Mouse (Mus musculus) gastrocnemius, adult 2 months (tissue): Measurements from ENCODE around the gene Cym. TPM values are rescaled to one million over a fixed set of nuclear protein-coding genes. Genes with fewer than 3 reads are reported as not detected.
A peak's percentile ranks its signal among the peaks of the same experiment; 100 is the strongest.

ENCODE experiments used
- DNase-seq: peaks from one replicate; pipeline ENCODE4 v3.0.0; 2022
- H3K27ac ChIP-seq: fragments of 200-600 bp; 2 replicates; pipeline ENCODE4 v1.8.1; 2022; ENCODE audit warnings: mild to moderate bottlenecking
- H3K4me3 ChIP-seq: fragments of 200-600 bp; 2 replicates; pipeline ENCODE4 v1.8.1; 2022; ENCODE audit warnings: mild to moderate bottlenecking, moderate library complexity
- CTCF ChIP-seq: fragments of 200-600 bp; IDR thresholded peaks from 2 replicates; pipeline ENCODE4 v1.8.1; 2022; ENCODE audit warnings: antibody characterized with exemption, mild to moderate bottlenecking, moderate library complexity
- intact Hi-C: fragments of 180-260 bp; cut with DNase I; formaldehyde crosslinking; loops from one replicate; pipeline ENCODE4 v1.15.1; 2025
- total RNA-seq, 2 experiments: library from RNA; stranded (reverse); gene quantifications; 2 replicates each; pipeline ENCODE4 v1.2.3; 2021

Cym gene
- total RNA-seq, 2 experiments from 2014 or later = not detected

DNA sequence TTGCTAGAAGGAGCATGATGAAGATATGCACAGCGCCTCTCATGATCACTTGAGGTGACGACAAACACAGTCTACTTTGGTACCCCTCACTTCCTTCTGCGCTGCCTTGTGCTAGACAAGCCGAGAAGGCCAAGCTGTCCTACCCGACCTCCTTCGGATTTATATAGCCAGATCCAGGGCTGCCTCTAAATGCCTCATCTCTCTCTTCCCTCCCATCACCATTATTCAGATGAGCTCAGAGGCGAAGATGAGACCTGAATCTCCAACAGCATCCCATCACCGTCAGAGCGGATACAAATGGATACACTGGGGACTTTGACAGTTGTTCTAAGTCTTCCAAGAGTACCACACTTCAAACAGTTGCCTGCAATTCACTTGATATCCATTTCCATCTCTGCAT is 18.1 kb upstream of the Cym start, which contains the start of gene Prok1:
Gene Prok1, minus strand, starts transcription at position 101 of the 400 bp plus-strand sequence.
- DNase-seq = no peak
- intact Hi-C loops = no loop called here
- Histone ChIP-seq H3K4me3 (no peak within 1 kb of the TSS), H3K27ac (no peak within 1 kb of the TSS)
- TF ChIP-seq CTCF = no peak

DNA sequence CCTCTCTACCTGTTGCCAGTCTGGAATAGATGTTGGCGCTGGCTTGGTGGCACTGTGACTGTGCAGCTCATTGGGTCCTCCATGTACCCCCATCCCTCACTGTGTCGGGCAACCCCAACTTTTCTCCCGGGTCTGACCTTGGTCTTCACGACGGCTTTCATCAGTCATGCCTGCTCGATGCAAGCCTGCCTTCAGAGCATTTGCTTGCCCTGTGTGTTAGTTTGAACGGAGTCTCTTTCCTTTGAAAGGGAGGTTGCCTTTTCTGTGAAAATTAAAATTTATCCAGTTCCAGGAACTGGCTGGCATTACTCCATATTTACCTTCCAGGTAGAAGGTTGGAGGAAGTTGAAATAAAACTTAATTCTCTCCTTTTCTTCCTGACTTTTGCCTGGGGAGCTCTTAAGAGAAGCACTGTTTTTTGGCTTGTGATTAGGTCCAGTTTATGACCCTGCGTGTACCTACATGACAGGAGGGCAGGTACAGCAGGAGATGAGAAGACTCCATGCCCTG is 17.0 kb upstream of the Cym start:
- no peak overlapping the region for H3K27ac ChIP-seq
- no peak for DNase-seq
- intact Hi-C loops = no loop called here
- no peak overlapping the region for H3K4me3 ChIP-seq
- TF ChIP-seq CTCF = no peak

DNA sequence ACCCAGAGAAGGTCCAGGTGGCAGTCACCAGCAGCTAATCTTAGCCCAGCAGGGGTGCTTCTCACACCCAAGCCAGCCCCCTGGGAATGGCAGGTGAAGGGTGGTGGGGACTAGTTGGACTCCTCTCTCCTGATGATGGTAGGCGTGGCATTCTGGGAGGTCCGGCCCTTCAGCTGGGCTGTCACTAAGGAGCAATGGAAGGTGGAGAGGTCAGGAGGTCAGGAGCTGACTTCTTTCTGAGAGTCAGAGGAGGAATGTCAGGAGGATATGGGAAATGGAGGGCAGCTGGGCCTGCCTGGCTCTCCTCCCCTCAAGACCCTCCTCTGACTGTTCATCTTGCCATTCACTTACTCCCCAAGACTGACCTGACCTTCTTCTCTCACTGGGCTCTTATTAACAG is 16.5 kb upstream of the Cym start:
- no peak overlapping the region for H3K27ac ChIP-seq
- no peak for DNase-seq
- intact Hi-C loops = no loop called here

DNA sequence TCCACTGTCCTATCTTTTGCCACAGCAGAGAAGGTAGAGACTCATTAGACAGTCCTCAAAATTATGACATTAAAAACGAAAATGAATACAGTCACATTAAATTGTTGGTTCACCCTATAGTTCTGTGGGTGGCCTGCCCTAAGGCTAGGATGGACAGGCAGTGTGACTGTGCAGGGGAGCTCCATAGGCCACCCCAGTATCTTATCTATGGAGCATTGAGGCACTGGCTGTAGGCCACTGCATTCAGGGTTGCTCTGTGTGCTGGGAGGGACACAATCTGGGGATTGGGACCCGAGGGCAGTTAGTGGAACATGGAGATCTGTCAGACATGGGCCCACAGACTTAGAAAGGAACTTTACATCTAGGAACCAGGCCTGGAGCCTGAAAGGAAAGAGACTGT is 12.4 kb upstream of the Cym start:
- intact Hi-C loops = loop anchor here (1.0 to 5.0 kb wide), 3 partner anchors 40 to 233 kb away; no protein-coding TSS in a partner anchor
- peak overlapping the region; percentile 65 for H3K27ac ChIP-seq

More for the DNA sequence above, 16.5 kb upstream of the Cym start:
- H3K4me3 ChIP-seq = no peak overlapping the region
- no peak for TF ChIP-seq CTCF

DNA sequence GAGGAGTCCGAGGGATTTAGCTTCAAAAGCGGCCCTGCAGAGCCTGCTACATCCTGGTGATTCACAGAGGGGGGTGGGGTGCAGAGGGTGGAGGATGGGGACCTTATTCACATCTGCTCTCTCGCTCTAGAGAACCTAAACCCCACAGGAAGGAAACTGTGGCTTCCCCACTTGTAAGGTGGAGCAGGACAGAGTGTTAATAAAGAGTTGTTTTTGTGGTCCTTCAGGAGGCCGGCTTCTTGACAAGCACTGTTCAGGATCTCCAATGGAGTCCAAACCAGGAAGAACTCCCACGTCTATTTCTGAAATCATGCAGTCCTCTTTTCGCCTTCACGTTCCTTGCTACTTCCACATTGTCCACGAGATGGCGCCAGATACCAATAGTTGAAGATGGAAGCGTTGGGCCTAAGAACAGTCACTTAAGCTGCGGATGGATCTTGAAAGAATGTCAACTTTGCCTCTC is 11.8 kb upstream of the Cym start:
- Histone ChIP-seq H3K4me3 (no peak overlapping the region), H3K27ac (peak overlapping the region; percentile 65)
- intact Hi-C loops = loop anchor here (1.0 to 5.0 kb wide), 3 partner anchors 41 to 233 kb away; no protein-coding TSS in a partner anchor
- TF ChIP-seq CTCF = peak; percentile 92
- peak; percentile 80 for DNase-seq

More for the DNA sequence above, 12.4 kb upstream of the Cym start:
- H3K4me3 ChIP-seq = no peak overlapping the region
- DNase-seq = no peak
- no peak for TF ChIP-seq CTCF

DNA sequence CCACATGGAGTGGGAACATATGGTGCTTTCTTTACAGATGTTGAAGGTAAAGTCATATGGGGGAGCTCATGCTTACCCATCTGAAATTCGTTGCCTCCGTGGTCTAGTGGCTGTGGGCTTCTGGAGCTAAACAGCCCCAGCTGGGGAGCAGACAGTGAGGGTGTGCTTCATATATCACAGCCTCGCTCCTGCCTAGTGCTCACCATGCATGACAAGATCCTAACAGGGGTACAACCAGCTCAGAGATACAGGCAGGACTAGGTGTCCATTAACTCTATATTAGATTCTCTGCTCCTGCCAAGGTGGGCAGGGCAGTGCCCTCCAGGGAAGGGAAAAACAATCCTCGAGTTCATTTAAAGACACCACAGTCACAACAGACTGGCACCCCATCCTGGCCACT is 9.7 kb upstream of the Cym start:
- intact Hi-C loops = loop anchor here (5.0 kb wide), 1 partner anchor 141 kb away; no protein-coding TSS in a partner anchor
- Histone ChIP-seq H3K27ac (peak overlapping the region; percentile 9; the same call in 1 of the 2 replicates), H3K4me3 (no peak overlapping the region)
- no peak for DNase-seq
- no peak for TF ChIP-seq CTCF

DNA sequence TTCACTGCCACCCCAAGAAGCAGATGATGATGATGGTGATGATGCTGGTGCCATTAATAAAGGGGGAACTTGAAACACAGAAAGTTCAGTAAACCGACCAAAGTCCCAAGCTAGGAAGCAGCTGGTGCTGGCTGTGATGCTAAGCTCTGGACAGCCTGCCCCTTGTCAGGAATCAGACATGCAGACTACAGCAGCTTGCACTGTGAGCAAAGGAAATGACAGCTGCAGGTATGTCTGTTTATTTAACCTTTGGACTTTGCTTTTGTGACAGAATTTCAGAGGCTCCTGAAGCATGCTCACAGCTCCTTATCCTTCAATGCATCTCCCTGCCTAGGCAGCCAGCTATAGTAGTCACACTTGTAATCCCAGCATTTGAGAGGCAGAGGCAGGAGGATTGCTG is 9.0 kb upstream of the Cym start, which contains the start of gene A630076J17Rik:
Gene A630076J17Rik, plus strand, starts transcription at position 88 of the 400 bp plus-strand sequence.
- no peak for TF ChIP-seq CTCF
- intact Hi-C loops = loop anchor here (5.0 kb wide), 1 partner anchor 142 kb away; no protein-coding TSS in a partner anchor
- Histone ChIP-seq H3K4me3 (no peak within 1 kb of the TSS), H3K27ac (peak within 1 kb of the TSS; percentile 55)
- DNase-seq = no peak

DNA sequence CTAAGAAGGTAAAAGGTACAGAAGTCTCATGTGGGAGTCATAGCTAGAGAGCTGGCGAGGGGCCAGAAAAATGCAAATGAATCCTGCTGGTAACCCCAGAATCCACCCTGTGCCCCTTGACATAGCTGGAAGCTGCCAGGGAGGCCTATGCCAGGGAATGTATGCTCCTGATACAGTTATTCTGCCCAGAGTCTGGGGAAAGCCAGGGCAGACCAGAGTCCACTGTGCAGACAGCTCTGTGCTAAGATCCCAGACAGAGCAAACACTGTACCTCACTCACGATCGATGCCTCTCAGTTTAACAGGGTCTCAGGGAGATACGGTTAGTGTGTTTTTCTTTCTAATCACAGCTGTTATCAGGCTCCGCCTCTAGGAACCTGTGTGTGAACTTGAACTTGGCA is 8.3 kb upstream of the Cym start:
- no peak overlapping the region for H3K4me3 ChIP-seq
- no peak for TF ChIP-seq CTCF
- intact Hi-C loops = loop anchor here (5.0 kb wide), 1 partner anchor 142 kb away; no protein-coding TSS in a partner anchor
- H3K27ac ChIP-seq = peak overlapping the region; percentile 55
- DNase-seq = no peak

DNA sequence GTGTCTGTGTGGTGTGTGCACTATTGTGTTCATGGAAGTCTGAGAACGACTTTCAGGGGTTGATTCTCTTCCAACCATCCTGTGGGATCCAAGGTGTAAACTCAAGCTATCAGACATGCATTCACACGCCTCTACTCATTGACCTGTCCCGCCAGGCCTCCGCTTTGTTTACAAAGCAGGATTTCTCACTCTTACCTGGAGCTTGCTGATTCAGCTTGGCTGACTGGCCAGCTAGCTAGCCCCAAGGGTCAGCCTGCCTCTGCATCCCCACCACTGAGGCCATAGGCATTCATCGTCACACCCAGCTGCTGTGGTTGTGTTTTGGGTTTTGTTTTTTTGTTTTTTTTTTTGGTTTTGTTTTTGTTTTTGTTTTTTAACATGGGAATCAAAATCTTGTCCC is 7.7 kb upstream of the Cym start:
- Histone ChIP-seq H3K27ac (no peak overlapping the region), H3K4me3 (no peak overlapping the region)
- DNase-seq = no peak
- intact Hi-C loops = no loop called here
- TF ChIP-seq CTCF = no peak

DNA sequence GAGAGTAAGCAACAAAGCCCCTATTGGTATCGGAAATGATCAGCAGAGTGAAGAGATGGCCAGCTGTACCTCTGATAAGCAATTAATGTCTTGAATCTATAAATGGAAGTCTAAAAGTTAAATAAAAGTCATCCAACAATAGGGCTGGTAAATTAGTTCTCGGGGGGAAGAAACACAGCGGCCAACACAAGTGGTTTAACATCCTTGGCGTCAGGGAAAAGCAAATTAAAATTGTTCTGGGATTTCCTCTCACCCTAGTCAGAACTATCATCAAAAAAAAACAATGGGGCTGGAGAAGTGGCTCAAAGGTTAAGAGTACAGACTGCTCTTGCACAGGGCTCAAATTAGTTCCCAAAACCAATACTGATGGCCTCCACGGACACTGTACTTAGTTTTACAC is 4.3 kb upstream of the Cym start:
- no peak overlapping the region for H3K4me3 ChIP-seq
- DNase-seq = no peak
- no peak for TF ChIP-seq CTCF
- H3K27ac ChIP-seq = peak overlapping the region; percentile 59
- intact Hi-C loops = no loop called here

DNA sequence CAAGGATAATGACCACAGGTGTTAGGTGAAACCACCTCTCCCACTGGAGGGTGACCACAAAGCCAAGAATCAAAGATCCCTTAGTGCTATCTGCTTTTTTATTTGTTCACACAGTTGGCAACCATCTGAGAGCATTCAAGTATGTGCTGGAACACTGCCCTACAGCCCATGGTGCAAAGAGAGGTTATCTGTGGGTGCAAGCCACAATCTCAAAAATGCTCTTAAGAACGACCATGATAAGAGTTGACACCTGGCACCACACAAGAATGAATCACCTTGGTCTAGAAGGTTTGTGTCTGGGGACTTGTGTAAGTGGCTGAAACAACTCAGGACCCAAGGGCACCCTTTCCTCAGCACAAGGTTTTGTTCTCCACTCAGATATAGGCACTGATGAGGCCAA is 1.7 kb upstream of the Cym start:
- no peak for TF ChIP-seq CTCF
- intact Hi-C loops = no loop called here

DNA sequence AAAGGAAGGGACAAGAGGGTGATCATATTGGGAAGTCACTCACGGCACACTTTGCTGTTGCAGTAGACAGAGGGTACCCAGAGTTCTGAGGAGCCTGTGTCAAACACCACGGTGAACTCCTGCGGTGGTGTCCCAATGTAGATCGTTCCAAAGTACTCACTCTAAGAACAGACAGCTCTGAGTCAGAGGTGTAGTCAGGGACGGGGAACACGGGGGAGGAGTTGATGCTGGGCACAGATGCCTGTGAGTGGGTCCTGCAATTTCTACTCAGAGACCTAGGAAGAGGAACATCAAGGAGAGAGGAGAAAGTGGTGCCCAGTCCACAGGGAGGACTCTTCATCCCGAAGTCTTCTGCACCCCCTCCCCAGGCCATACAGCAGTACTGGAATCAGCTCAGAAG is 3.0 kb downstream of the Cym start:
- Histone ChIP-seq H3K27ac (no peak overlapping the region), H3K4me3 (no peak overlapping the region)
- intact Hi-C loops = no loop called here
- TF ChIP-seq CTCF = no peak
- no peak for DNase-seq

More for the DNA sequence above, 1.7 kb upstream of the Cym start:
- no peak overlapping the region for H3K4me3 ChIP-seq
- H3K27ac ChIP-seq = no peak overlapping the region
- DNase-seq = no peak

DNA sequence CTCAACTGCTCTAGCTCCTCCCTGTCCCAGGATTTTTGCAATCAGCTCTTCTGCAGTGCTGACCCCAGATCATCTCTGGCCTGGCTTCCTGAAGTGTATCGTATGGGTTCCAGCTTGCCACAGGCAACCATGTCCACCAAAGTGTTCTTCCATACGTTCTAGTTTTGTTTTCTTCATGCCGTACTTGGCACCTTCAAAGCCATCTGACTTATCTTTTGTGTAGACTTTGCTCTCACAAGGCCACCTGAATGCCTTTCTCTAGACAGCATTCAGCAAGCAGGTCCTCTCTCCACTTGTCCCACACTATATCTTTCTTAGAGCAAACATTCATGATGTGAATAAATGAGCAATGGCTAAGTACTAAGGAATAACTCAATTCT is 4.4 kb downstream of the Cym start:
- intact Hi-C loops = no loop called here
- Histone ChIP-seq H3K4me3 (no peak overlapping the region), H3K27ac (no peak overlapping the region)
- TF ChIP-seq CTCF = no peak
- no peak for DNase-seq
